Mouse (Mus musculus) skeletal muscle tissue, adult 2 months (tissue): ENCODE data around the gene Cntnap4.

ENCODE experiments used
- DNase-seq: peaks from one replicate; pipeline ENCODE4 v3.0.0-alpha.2; 2012; ENCODE audit warnings: low read depth, low spot score

Gene Cntnap4

DNA sequence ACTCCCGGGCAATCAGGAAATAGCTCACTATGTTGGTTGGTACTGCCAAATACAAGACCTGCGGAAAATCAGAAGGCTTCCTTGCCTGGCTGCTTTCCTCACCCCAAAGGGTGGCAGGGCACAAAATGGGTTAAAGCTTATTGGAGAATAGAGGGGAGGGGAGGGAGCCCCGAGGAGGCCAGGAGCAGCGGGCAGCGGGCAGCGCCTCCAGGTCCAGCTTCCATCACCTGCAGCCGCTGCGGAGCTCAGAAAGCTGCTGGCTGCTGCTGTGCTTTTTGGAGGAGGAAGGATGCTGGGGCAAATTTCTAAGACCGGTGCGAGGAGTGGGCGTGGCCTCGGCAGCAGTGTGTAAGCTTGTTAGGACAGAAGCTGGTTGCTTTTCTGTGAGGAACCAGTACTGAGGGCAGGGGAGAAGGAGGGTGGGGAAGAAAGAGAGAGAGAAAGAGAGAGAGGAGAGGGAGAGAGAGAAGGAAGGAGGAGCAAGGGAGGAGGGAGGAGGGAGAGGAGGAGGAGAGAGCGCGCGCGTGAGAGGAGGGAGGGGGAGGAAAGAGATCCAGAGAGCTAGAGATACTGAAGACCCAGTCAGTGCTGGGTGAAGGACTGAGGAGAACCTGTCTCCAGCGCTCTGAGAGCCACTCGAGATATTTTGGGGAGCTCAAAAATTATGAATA lies at the start of gene Cntnap4:
Gene Cntnap4, plus strand, starts transcription at position 573 of the 671 bp plus-strand sequence.
- DNase-seq, result no peak

DNA sequence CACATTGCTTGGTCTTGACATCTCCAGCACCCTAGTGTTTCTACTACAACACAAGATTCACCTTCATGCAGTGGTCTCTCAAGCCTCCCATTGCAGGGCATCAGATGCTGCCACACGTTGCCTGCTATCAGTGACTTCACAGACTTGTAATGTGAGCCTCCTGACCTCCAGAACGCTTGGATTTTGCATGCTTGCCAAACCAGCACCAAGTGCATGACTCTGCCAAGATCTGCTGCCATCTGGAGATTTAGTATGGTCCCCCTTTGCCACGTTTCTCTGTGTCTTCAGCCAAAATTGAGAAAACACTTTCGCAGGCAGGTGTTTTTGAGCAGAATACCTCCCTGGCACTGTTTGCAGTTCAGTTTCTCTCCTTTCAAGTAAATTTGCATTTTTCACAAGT lies 12.5 kb upstream of the Cntnap4 start:
- DNase-seq, result no peak

DNA sequence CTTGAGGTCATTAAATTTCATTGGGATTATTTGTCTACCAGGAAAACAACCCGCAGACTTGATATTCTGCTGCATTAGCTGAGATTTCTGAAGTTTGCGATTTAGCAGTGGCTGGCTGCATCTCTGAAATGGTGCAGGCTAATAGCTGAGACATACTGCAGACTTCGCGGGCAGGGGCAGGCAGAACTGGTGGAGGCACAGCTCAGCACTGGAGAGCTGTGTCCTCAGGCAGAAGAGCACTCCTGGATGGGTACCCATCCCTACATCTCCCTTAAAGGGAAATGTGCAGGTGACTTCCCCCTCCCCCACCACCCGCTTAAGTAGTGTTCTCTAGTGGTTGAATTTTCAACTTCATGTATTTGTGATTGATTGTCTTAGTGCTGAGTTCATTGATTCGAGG lies 698 bp downstream of the Cntnap4 start:
- DNase-seq, result no peak

DNA sequence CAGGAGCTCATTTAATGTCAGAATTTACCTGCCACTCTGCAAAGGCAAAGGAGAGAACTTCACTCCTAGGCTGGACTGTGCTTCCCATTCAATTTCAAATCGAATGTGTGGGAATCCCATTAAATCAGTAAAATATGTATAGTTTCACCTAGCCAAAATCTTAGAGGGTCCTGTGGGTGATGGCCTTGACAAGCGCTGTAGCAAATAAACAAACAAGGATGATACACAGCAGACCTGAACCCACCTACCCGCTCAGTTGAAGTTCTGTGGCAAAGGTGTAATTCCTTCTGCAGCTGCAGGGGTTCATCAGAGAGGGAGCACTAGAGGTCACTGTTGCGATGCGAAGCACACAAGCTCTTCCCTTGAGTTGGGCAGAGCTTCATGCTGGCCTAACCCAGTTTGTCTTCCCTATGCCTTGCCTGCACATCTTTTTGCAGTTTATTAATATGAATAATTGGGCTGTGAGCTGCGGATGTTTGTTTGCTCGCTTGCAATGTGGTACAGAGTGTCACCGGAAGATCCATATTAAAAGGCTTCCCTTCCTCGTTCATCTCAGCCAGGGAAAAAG lies 1.6 kb downstream of the Cntnap4 start:
- peak; percentile 3 for DNase-seq

DNA sequence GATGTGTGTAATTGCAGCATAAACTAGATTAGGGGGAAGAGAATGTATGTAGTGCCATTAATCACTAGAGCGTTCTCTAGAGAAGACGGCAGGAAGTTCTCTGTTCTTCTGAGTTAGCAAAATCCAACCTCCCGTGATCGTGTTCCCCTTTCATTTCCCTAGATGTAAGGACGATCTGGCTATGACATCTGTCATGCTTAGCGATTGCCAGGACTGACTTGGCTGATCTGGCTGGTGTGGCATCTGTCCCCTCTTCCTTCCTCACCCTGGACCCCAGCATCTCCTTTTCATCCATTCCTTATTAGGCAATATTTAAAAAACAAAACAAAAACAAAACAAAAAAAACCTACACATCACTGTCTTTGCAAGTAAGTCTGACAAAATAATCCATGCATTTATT lies 11.6 kb downstream of the Cntnap4 start:
- DNase-seq, result no peak

DNA sequence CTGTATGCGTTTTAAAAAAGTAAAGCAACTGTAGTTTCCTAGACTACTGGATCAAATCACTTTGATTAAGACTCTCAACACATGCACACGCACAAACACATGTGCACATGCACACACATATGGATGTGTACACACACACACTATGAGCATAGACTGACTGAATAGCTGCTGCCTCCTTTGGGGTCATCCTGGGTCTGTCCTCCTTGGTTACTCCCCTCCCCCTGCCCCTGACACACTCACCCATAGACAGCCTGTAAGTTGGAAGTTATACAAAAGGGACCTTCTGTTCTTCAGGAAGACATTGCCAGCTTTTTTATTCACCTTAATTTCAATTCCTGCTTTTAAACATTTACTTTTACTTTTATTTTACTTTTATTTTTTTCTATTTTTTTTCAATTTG lies 13.6 kb downstream of the Cntnap4 start:
- DNase-seq, result no peak

DNA sequence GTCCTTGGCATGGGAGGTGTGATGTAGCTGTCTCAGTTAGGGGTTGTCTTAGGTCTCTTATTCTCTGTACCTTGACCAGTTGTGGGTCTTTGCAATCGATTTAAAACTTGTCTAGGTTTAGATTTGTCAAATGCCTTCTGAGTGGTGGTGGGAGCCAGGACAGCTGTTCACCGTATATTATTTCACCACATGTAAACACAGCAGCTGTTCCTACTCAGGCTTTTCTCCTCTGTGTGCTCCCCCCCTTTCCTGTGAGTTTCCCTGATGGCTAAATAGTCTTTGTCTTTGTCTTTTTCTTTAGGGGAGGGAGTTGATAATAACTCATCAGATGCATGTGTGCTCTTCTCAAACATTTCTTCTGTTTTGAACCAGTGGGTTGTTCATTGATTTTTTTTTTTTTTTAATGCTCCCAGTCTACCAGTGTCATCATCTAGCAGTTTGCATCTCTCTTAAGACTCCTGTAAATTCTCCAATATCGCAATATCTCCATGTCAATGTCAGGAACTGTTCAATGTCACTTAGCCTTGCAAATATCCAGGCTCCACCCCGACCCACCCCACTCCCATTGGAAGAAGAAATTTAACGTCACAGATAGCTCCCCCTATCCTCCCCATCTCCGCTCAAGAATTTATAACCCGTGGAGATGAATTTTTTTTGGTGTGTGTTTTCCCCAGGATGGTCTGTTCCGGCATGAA lies 18.7 kb downstream of the Cntnap4 start:
- DNase-seq, result no peak

DNA sequence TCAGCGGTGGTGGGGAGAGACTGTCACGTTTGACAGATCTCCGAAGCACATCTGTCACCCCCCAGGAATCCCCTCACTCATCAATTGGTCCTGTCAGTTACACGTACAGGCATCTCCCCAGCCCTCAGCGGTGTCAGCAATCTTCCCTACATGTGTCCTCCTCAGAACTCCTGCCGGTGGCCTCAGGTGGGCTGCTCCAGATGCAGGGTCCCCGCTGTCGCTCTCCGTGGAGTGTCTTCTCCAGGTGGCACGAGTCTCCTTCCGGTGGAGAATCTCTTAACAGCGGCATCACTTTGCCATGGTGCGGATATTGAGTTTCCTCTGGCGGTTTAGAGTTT lies 19.2 kb downstream of the Cntnap4 start:
- DNase-seq, result no peak

DNA sequence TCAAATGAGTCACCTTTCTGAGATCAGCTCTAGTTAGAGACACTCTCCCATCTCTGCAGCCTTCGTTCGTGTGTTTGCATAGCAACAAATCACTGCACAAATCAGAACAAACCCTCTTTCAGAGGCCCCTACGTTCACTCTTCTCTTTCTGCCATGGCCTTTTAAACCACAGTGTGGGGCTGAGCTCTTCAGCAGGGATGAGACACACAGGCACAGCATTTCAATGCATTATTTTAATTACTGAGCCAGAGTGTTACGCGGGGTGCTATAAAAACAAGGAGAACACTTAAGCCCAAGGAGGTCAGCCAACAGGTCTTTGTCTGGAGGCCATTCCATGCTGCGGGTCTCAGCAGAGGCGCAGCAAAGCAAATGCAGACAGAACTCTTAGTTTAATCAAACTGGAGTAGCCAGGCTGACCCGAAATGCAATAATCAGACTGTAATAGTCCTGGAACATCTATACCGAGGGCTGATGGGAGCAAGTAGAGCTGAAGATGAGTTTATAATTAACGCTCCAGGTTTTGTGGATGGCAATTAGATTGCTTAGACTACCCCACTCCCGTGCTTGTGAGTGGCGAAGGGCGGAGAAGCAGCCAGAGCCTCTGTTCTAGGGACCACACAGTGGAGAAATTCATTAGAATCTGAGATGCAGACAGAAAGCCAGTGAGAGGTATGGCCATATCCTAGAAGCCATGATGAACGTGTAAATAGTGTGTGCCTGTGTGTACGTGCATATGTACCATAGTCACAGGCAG lies 26.4 kb downstream of the Cntnap4 start:
- DNase-seq, result no peak

DNA sequence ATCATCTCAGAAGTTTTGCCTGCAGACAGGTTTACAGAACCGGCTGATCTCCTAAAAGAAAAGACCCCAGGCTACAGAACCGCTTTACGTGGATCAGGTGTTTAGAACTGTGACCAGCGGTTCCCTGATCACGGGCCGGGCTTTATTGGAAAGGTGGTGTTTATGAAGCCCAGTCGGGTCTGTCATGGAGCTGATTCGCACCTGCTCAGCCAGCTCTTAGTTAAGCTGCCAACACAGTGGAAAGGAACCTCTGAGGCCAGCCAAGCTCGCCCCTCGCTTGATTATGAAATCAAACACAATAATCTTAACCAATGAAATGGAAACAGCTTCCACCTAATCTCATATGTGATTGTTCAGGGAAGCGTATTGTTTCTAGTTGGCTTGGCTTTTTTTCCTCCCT lies 30.1 kb downstream of the Cntnap4 start:
- DNase-seq, result no peak

DNA sequence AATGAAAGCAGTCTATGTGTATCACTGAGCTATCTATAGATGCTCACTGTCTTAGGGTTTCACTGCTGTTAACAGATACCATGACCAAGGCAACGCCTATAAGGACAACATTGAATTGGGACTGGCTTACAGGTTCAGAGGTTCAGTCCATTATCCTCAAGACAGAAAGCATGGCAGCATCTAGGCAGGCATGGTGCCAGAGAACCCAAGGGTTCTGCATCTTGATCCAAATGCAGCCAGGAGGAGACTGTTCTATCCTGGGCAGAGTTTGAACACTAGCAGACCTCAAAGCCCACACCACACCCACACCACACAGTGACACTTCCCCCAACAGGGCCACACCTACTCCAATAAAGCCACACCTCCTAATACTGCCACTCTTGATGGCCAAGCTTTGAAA lies 31.3 kb downstream of the Cntnap4 start:
- DNase-seq, result no peak

DNA sequence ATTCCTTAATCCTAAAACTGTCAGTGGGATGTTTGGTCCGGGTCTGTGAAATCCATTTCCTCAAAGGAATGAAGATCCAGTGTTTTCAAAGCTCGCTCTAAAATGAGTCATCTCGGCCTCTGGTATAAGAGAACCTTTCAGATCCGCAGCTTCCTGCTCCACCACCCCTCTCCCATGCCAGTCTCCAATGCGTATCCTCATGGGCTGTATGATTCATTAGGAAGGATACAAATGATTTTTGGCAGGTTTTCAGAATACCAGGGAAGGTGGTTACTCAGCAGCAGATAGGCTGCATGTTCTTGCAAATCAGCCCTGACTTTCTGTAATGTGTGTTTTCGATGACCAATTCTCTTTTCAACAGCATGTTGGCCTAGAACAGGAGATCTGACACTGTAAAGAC lies 40.3 kb downstream of the Cntnap4 start:
- DNase-seq, result no peak

DNA sequence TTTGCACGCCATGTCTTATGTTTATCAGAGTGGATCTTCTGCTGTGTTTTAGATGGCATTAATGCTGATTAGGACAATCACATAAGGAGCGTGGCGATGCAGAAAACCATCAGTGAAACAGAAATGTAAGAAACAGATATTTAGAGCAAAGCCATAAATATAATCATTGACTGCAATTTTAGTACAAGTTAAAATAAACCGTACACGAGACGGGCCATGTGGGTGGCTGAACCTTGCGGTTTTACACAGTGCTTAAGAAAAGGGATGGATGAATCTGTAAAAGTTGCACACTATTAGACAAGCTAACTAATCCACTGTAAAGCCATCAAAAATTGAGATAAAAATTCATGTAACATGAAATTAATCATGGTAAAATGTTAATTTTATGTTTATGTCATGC lies 58.9 kb downstream of the Cntnap4 start:
- DNase-seq, result no peak

DNA sequence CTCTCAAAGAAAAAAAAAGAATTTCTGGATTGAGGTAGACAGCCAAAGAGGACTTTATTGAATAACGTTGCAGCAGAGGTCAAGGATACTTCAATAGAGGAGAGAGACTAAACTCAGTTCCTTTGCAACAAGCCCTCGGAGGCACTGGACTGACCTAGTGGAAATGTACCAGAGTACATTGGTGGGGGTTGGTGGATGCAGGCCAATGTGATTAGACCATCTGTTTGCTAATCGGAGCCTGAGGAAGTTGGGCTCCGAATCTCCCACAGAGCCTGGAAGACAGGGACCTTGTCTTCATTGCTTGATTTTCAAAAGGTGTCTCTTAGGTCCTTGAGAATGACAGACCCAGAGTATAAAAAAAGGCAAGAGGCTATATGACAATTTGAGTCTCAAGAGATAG lies 82.8 kb downstream of the Cntnap4 start:
- no peak for DNase-seq

DNA sequence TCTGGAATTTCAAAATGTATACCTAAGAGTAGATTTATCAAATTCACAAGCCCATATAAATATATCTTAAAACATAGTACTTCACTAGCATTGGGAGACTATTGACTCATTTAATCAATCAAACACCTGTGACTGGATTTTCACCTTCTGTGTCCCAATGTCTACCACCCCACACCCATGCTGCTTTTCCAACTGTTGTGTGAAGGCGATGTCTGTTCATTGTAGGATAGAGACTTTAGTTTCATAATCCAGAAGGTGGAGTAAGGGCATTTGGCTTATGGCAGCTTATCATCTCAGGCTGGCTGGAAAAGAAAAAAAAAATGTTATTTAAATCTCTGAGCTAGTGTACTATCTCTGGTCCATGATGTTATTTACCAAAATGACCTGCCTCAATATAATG lies 83.4 kb downstream of the Cntnap4 start:
- no peak for DNase-seq

DNA sequence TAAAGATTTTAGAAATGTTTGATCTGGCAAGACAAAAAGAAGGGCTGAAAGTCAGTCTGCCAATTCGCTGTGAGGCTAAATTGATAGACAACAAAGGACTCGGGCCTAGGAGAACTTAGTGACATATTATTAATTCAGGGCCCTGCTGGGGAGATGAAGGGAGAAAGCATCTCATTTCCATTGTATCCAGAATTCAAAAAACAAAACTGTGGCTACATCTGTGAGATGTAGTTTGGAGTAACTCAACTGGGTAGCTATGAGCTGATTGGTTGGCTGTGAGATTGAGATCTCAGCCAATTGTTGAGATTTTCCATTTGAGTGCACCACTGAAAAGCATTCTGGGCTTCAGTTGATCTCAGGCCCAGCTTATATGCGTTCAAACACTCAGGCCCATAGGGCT lies 84.2 kb downstream of the Cntnap4 start:
- no peak for DNase-seq

DNA sequence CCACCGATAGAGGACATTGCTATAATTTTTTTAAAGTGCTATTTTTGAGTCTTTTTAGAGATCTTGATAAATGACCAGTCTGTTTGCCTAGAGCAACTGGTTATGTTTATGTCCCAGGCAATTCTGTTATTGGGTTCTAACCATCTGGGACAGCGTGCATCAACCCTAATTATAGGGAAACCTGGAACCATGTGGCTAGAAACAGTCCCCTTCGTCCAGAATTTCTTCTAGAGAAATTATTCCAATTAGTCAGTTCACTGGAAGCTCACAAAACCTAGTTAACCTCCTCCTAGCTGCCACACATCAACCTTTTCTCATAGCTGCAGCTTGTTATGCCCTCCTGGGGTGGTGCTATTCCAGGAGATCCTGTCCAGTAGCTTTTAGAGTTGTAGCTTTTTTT lies 94.2 kb downstream of the Cntnap4 start:
- DNase-seq, result no peak

DNA sequence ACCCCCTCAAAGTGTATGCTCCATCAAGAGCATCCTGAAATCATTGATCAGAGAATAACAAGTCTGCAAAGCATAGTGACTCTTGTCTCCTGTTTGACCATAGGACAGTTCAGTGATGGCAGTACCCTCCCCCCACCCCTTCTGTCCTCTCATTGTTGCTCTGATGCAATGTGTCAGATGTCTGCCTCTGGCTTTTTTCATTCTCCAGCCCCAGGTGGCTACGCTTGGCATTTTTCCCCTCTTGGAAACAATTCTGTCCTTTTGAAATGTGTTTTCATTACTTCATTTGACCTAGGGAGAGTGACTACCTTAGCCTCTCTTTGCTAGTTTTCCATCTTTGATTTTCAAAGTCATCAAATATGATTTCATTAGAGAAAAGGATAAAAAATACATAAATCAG lies 104.8 kb downstream of the Cntnap4 start:
- DNase-seq, result no peak

DNA sequence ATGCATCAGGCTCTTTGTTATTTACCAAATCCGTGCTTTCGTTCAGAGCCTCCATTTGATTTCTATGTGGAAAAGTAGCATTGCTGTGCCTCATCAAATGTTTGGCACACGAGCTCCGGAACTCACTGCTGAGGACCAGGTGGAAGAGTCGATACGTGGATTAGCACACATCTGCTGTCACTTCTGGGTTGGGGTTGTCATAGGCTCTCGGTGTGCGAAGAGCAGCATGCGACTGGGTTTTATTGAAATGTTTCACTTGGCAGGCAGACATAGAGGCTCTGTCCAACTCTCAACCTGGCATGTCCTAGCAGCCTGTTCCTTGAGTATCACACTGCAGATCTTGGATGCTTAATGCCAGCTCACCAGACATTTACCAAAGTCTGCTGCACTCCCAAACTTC lies 111.9 kb downstream of the Cntnap4 start:
- no peak for DNase-seq

DNA sequence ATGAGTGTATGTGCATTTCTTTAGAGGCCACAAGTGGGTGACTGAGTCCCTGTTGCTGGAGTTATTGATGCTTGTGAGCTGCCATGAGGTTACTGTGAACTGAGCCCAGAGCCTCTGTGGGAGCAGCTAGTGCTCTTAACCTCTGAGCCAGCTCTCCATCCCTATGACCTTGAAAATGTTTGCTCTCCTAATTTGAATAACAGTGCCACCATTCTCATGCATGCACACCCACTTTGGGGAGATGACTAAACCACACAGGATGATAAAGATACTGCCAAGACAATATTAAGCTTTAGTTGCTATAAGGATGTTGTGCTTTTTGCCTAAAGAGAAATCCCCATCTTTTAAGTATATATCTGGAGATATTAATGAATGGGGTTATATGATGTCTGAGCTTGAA lies 125.9 kb downstream of the Cntnap4 start:
- no peak for DNase-seq

DNA sequence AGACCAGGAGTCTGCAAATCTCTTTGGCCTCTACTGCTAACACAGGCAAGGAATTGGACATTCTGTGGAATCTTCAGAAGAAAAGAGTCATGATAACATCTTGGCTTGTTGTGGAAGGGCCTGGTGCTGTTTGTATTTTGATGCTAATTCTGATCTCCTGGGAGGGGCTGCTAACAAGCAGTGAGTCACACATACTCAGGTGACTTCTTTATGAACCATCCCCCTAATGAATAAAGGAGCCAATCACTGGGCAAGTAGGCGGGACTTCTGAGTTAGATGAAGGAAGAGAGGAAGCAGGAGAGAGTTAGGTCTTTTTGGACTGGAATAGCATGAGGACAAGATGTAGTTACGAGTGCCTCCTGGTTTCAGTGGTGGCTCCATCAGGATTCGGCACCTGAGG lies 128.3 kb downstream of the Cntnap4 start:
- DNase-seq, result no peak

DNA sequence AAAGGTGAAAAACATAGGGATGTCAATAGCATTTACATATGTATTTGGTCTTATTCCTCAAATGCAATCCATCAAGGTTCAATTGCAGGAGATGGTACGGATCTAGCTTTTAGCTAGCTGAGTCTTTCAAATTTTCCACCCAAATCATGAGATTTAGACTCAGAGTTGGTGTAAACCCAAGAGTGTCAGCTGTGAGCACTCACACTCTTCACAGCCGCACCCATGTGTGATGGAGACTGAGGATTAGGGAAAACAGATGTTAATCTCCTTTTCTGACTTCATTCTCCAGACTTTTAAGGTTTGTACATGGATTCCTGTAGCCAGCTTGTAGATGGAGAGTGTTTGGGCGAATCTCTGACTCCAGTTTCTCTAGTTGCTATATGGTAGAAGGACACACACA lies 147.1 kb downstream of the Cntnap4 start:
- DNase-seq, result no peak

DNA sequence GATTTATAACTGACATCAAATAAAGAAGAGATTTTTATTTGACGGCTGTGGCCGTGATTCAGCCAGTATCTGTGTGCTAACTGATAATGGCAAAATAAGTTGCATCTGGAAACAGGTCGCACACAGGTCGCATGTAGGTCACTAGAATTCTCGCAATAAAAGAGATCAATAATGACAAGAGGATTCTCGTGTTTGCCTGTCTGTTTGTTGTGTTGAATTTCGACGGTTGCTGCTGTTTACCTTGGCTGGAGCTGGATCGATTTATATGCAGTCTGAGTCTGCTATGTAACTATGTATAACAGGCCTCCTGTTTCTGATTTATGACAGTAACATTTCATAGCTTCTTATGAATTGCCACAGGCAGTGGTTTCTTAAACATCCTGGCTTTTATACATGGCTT lies 155.1 kb downstream of the Cntnap4 start:
- DNase-seq, result no peak
